Mouse (Mus musculus): Measurements from ENCODE around the gene Mrpl16. TPM values are rescaled to one million over a fixed set of nuclear protein-coding genes. Genes with fewer than 3 reads are reported as not detected.

The Mrpl16 gene
- 40.4 and 46.1 TPM in 2 replicates for polyA plus RNA-seq (2015; fragmentation: Nextera tagmentation; extraction: Ambion mirVana)

DNA sequence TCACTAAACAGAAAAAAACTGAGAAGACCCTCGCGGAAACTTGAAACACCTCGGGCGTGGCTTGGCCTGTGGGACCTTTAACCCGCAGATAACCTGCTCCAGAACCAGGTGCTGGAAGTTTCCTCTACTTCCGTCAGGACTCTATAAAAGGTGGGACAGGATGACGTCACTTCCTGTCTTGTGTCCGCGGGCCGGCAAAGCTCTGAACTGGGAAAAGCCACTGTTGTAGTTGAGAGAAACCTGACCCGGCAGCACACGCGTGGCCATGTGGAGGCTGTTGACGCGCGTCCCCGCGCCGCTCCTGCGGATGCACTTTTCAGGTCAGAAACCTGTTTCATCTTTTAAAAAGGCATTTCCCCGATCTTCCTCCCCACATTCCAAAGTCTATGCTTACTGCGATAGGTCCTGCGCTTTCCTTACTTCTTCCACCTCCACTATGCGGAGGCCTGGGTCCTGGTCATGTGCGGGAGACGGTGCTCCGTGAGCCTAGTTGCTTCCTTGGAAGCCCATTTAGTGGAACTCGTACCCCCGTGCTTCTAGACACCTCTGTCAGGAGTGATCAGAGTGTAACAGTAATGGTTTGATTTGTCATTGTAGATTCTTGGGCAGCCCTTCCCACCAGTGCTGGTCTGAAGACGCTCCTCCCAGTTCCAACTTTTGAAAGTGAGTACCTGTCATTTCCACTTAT, at the start of gene Mrpl16:
Gene Mrpl16 (plus strand): TSS at position 187 of the 688 bp plus-strand sequence.
- Histone ChIP-seq H3K9me3 (no peaks in the 10 kb centered on the region), H3K4me1 (replicated peaks) (peaks cover 12% of the 10 kb centered on the region), H3K4me2 (peak within 1 kb of the TSS; percentile 81), H3K9ac (peak within 1 kb of the TSS; percentile 80), H3K36me3 (peaks cover 26% of the 10 kb centered on the region), H3K4me3 (peak within 1 kb of the TSS; percentile 60), H3K27me3 (no peaks in the 10 kb centered on the region), H3K27ac (replicated peaks) (no peak within 1 kb of the TSS)
- WGBS: under 1% methylated on average over 30 of the region's 30 CpGs
- ATAC-seq (ENCODE audit: low read depth): peak; percentile 94

DNA sequence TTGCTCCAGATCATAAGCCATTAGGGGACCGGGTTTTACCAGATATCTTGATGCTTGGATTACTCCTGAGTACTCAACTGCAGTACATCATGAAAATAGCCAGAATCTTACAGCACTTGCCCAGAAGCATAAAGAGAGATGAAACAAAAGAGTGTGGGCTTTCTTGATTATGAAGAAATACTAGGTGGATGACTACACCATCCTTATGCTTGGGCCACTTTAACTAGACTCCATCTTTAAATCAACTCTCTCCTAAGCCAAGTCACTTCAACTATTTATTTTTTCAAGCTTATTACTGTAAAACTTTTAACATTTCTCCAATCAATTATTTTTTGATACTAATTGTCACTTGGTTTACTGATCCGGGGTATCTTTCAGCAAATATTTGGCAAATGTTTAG, 46.3 kb upstream of the Mrpl16 start:
- no peaks in the 10 kb centered on the region for H3K9me3 ChIP-seq
- no peaks in the 10 kb centered on the region for H3K4me1 ChIP-seq (replicated peaks)
- H3K27ac ChIP-seq (replicated peaks): no peak overlapping the region
- H3K4me2 ChIP-seq: no peak overlapping the region
- no peak overlapping the region for H3K9ac ChIP-seq
- WGBS: 91% methylated on average over 2 of the region's 2 CpGs
- H3K36me3 ChIP-seq: no peaks in the 10 kb centered on the region
- no peak for ATAC-seq (ENCODE audit: low read depth)
- no peak overlapping the region for H3K4me3 ChIP-seq
- no peaks in the 10 kb centered on the region for H3K27me3 ChIP-seq

DNA sequence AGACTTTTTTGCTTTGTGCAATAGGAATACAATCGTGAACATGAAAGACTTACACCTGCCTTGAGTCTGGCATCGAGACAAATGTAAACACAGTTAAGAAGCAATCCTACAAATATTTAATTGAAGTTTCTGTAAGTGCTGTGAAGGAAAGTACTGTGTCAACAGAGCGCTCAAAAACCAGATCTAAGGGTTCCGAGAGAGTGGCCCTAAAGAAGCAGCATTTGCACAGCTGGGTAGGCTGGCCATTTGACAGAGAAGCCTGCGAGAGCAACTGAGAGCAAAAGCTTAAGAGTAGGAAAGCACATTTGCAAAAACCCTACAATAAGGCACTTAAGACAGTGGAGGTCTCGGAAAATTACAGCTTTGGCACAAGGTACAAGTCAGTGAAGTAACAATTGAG, 45.9 kb upstream of the Mrpl16 start:
- H3K4me1 ChIP-seq (replicated peaks): no peaks in the 10 kb centered on the region
- no peaks in the 10 kb centered on the region for H3K9me3 ChIP-seq
- no peaks in the 10 kb centered on the region for H3K36me3 ChIP-seq
- no peak overlapping the region for H3K27ac ChIP-seq (replicated peaks)
- ATAC-seq (ENCODE audit: low read depth): no peak
- no peak overlapping the region for H3K9ac ChIP-seq
- whole genome bisulfite sequencing: 83% methylated on average over 6 of the region's 6 CpGs
- no peak overlapping the region for H3K4me2 ChIP-seq
- no peak overlapping the region for H3K4me3 ChIP-seq
- H3K27me3 ChIP-seq: no peaks in the 10 kb centered on the region

DNA sequence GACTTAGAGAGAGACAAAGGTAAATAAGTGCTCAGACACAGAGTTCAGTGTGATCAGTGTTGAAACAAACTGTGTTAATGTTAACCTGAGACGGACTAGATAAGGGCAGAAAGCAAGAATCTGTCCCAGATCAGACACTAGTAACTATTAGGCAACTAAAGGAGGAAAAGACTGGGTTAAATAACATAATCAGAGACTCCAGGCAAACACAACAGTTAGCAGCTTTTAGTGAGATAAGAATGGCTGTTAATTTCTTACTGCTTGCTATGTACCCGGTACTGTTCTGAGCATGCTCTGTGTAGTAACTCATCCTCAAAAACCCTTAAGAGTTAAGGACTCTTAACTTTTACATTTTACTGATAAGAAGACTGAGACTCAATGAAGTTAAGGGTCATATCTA, 44.3 kb upstream of the Mrpl16 start:
- Histone ChIP-seq H3K9me3 (no peaks in the 10 kb centered on the region), H3K9ac (no peak overlapping the region), H3K36me3 (no peaks in the 10 kb centered on the region), H3K27ac (replicated peaks) (no peak overlapping the region), H3K4me1 (replicated peaks) (no peaks in the 10 kb centered on the region), H3K4me3 (no peak overlapping the region), H3K4me2 (no peak overlapping the region), H3K27me3 (no peaks in the 10 kb centered on the region)
- 88% methylated on average over 2 of the region's 2 CpGs for WGBS
- ATAC-seq (ENCODE audit: low read depth): no peak

DNA sequence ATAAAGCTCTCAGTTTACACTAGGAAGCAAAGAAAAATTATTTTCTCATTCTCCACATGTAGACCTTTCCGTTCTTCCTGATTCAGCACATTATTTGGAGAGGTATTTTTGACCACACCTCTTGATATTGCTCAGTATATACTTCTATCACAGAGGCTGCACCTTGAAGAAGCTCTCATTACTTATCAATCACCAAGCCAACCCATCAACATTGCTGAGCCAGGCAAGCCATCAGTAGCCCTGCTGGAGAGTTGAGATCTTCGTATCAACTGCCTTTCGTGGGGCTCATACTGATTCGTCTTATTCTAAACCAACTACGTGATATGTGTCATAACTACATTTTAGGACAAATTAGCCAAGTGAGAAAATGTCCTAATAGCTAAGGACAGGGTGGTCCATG, 42.9 kb upstream of the Mrpl16 start:
- no peak overlapping the region for H3K9ac ChIP-seq

DNA sequence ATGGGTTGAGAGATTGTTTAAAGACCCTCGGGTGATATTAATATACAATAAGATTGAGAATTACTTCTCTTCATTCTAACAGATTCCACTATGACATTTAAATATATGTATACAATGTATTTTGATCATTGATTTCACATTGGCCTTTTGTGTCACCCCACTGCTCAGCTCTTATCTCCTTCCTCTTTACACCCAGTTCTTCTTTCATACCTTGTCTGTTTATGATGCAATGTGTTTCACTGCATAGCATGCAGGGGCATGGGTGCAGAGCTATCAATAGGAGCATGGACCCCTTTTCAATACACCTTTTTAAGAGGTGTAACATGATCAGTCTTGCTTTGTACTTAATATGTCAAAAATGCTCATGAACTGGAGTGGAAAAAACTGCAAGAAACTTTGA, 39.9 kb upstream of the Mrpl16 start:
- H3K9me3 ChIP-seq: no peaks in the 10 kb centered on the region
- no peak for ATAC-seq (ENCODE audit: low read depth)
- H3K27ac ChIP-seq (replicated peaks): no peak overlapping the region
- WGBS: 78% methylated on average over 1 of the region's 1 CpGs
- no peak overlapping the region for H3K4me2 ChIP-seq
- H3K36me3 ChIP-seq: no peaks in the 10 kb centered on the region
- H3K27me3 ChIP-seq: no peaks in the 10 kb centered on the region
- no peak overlapping the region for H3K9ac ChIP-seq
- no peak overlapping the region for H3K4me3 ChIP-seq
- H3K4me1 ChIP-seq (replicated peaks): no peaks in the 10 kb centered on the region

More for the DNA sequence above, 42.9 kb upstream of the Mrpl16 start:
- Histone ChIP-seq H3K27ac (replicated peaks) (no peak overlapping the region), H3K4me3 (no peak overlapping the region), H3K9me3 (no peaks in the 10 kb centered on the region), H3K4me2 (no peak overlapping the region), H3K27me3 (no peaks in the 10 kb centered on the region), H3K36me3 (no peaks in the 10 kb centered on the region), H3K4me1 (replicated peaks) (no peaks in the 10 kb centered on the region)
- 93% methylated on average over 5 of the region's 5 CpGs for WGBS
- ATAC-seq (ENCODE audit: low read depth): no peak

DNA sequence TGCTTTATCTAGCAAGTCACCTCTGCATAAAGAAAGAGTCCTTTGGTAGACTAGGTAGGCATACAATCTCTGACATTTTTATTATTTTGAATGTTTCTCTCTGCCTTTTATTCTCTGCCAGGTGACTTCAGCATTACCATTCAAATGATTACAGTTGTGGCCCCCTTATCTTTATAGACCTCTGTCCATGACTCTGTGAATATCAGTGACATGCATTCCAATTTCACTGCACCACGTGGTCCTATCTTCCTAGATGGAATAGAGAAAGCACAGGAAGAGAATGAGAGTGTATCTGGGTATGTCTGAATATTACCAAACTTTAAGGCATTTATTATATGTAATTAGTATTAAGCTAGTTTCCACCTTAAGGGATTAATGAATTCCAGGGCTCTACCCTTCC, 33.7 kb upstream of the Mrpl16 start:
- no peak for ATAC-seq (ENCODE audit: low read depth)
- no peaks in the 10 kb centered on the region for H3K27me3 ChIP-seq
- 62% methylated on average over 1 of the region's 1 CpGs for WGBS

DNA sequence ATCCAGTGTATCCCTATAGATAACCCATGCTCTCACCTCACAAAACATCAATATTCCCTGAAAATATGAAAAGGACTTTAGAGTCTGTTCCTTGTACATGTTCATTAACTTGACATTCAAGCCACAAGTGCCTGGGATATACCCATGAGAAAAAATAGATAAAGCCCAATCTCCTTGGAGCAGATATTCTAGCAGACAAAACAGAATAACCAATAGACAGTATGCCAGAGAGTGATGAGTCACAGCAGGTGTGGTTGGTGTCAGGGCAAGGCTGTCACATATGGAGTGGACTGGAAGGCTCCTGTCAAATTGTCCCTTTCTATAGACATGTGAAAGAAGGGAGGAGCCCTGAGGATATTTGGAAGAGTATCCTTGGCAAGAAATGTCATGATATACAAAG, 24.5 kb upstream of the Mrpl16 start:
- Histone ChIP-seq H3K4me3 (no peak overlapping the region), H3K9ac (no peak overlapping the region), H3K9me3 (no peaks in the 10 kb centered on the region), H3K4me2 (no peak overlapping the region), H3K27me3 (no peaks in the 10 kb centered on the region), H3K4me1 (replicated peaks) (no peaks in the 10 kb centered on the region), H3K36me3 (no peaks in the 10 kb centered on the region), H3K27ac (replicated peaks) (no peak overlapping the region)
- no peak for ATAC-seq (ENCODE audit: low read depth)

More for the DNA sequence above, 33.7 kb upstream of the Mrpl16 start:
- no peak overlapping the region for H3K9ac ChIP-seq
- H3K27ac ChIP-seq (replicated peaks): no peak overlapping the region
- H3K9me3 ChIP-seq: no peaks in the 10 kb centered on the region
- no peak overlapping the region for H3K4me3 ChIP-seq
- H3K4me1 ChIP-seq (replicated peaks): no peaks in the 10 kb centered on the region
- no peaks in the 10 kb centered on the region for H3K36me3 ChIP-seq
- H3K4me2 ChIP-seq: no peak overlapping the region

DNA sequence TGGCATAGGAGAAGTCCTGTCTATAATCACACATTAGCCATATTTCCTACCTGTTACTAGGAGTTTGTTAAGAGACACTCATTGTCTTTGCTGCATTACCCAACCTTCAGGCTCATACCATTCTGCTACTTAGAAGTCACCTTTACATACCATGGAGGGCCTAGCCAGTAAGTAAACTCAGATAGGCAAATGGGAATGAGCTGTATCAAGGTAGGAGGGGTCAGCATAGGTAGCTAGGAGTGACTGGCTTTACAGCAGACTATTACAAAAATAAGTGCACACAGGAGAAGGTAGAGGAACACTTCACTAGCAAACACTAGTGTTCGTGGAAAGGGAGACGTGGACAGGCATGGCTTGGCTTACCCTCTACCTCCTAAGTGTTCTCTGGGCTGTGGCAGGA, 22.9 kb upstream of the Mrpl16 start, which contains the start of gene Gif:
Gene Gif (plus strand): TSS at position 257 of the 400 bp plus-strand sequence.
- H3K9me3 ChIP-seq: no peaks in the 10 kb centered on the region
- no peak within 1 kb of the TSS for H3K4me3 ChIP-seq
- ATAC-seq (ENCODE audit: low read depth): no peak
- no peaks in the 10 kb centered on the region for H3K27me3 ChIP-seq
- 64% methylated on average over 2 of the region's 2 CpGs for WGBS
- no peaks in the 10 kb centered on the region for H3K36me3 ChIP-seq
- H3K27ac ChIP-seq (replicated peaks): no peak within 1 kb of the TSS
- no peak within 1 kb of the TSS for H3K9ac ChIP-seq
- H3K4me1 ChIP-seq (replicated peaks): no peaks in the 10 kb centered on the region
- no peak within 1 kb of the TSS for H3K4me2 ChIP-seq

DNA sequence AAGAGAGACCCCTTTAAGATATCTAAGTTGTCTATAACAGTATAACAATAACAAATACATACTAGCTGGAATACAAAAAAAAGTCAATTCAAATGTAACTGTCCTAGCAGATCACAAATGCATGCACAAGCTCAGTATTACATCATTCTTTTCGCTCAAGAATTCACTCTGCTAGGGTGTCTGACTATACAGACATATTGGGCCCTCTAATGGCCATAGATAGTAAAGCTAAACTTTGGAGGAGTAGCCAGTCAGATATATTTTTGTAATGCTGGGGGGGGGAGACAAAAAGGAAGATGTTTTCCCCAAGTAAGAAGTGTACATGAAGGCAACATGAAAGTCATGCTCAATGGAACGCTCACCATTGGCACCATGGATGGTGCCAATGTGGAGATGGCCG, 5.1 kb upstream of the Mrpl16 start:
- no peak overlapping the region for H3K9ac ChIP-seq
- ATAC-seq (ENCODE audit: low read depth): no peak
- no peaks in the 10 kb centered on the region for H3K27me3 ChIP-seq
- 81% methylated on average over 3 of the region's 3 CpGs for WGBS
- no peaks in the 10 kb centered on the region for H3K36me3 ChIP-seq
- no peak overlapping the region for H3K27ac ChIP-seq (replicated peaks)
- H3K4me2 ChIP-seq: no peak overlapping the region
- H3K4me3 ChIP-seq: no peak overlapping the region
- peaks cover 2% of the 10 kb centered on the region; the same call in 1 of the 2 replicates for H3K4me1 ChIP-seq (replicated peaks)
- H3K9me3 ChIP-seq: no peaks in the 10 kb centered on the region

DNA sequence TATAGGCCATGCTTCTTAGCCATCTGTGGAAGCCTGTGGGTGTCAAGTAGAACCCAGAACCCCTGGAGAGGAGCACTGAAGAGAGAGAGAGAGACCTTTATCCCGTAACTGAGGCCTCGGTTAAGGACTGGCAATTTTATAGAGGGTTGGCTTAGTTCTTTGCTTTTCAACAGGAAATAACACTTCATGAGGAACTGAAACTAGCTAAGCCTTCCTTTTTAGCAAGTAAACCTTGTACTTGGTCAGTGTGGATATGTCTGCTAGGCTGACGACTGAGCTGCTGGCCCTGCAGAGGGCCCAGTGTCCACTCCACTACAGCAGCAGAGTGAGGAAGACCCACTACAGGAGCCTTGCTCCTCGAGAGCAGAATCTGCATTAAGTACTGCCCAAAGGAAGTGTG, 3.8 kb upstream of the Mrpl16 start:
- Histone ChIP-seq H3K27me3 (no peaks in the 10 kb centered on the region), H3K36me3 (no peaks in the 10 kb centered on the region), H3K9ac (no peak overlapping the region), H3K27ac (replicated peaks) (no peak overlapping the region), H3K4me1 (replicated peaks) (peaks cover 12% of the 10 kb centered on the region), H3K9me3 (no peaks in the 10 kb centered on the region), H3K4me3 (no peak overlapping the region), H3K4me2 (no peak overlapping the region)
- WGBS: 72% methylated on average over 4 of the region's 4 CpGs
- ATAC-seq (ENCODE audit: low read depth): no peak

DNA sequence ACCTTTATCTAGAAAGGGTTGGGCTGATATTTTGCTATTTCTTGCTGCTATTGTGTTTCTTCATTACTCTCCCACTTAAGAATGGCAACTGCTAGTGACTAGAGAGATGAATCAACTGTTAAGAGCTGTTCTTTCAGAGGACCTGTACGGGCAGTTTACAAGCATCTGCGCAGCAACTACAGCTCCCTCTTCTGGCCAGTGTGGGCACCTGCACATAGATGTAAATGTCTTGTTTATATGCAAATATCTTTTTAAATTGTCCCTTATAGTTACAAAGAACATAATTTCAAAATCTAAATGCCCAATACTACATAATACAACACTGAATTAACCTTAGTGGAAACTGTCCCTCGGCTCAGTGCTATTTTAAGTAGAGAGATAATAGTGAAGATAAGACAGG, 2.0 kb upstream of the Mrpl16 start:
- H3K4me1 ChIP-seq (replicated peaks): peaks cover 12% of the 10 kb centered on the region
- H3K9me3 ChIP-seq: no peaks in the 10 kb centered on the region
- 20% methylated on average over 3 of the region's 3 CpGs for WGBS
- no peak overlapping the region for H3K27ac ChIP-seq (replicated peaks)
- no peaks in the 10 kb centered on the region for H3K27me3 ChIP-seq
- H3K4me2 ChIP-seq: no peak overlapping the region
- no peak overlapping the region for H3K4me3 ChIP-seq
- H3K9ac ChIP-seq: no peak overlapping the region
- no peak for ATAC-seq (ENCODE audit: low read depth)
- peaks cover 6% of the 10 kb centered on the region for H3K36me3 ChIP-seq

Measured in neural tube, embryonic 13.5 days (tissue).